Mouse (Mus musculus): ENCODE results near the gene St6galnac6. TPM values are rescaled to one million over a fixed set of nuclear protein-coding genes. Genes with fewer than 3 reads are reported as not detected.

Gene St6galnac6
- polyA plus RNA-seq, 1 experiment: 22.3 TPM

GRCm38 (mm10) chr2:32636617-32637016, 37.1 kb downstream of the St6galnac6 start:
- TF ChIP-seq POLR2A (IDR thresholded peaks at IDR 0.05; ENCODE audit: low read depth, low read length) (no peak), CTCF (IDR thresholded peaks at IDR 0.05; ENCODE audit: extremely low read depth, insufficient read depth, insufficient read length, insufficient replicate concordance) (no peak)
- H3K4me3 ChIP-seq (ENCODE audit: extremely low read depth, insufficient read depth, insufficient read length): no peak overlapping the region
- H3K27ac ChIP-seq (ENCODE audit: insufficient read depth, low read length): no peak overlapping the region
- H3K36me3 ChIP-seq (ENCODE audit: control insufficient read depth, insufficient read depth, low read length): no peaks in the 10 kb centered on the region
- DNase-seq (ENCODE audit: low read depth in 1 of 2, low spot score in 2 of 2): no peak
- WGBS: 93% methylated on average over 7 of the region's 7 CpGs
- H3K27me3 ChIP-seq (ENCODE audit: control insufficient read depth, insufficient read depth, low read length): no peaks in the 10 kb centered on the region
- H3K4me1 ChIP-seq (ENCODE audit: control insufficient read depth, insufficient read depth, insufficient read length): peaks cover 8% of the 10 kb centered on the region

- Histone ChIP-seq H3K36me3 (ENCODE audit: control insufficient read depth, insufficient read depth, low read length) (no peaks in the 10 kb centered on the region), H3K27me3 (ENCODE audit: control insufficient read depth, insufficient read depth, low read length) (no peaks in the 10 kb centered on the region), H3K4me3 (ENCODE audit: extremely low read depth, insufficient read depth, insufficient read length) (no peak overlapping the region), H3K27ac (ENCODE audit: insufficient read depth, low read length) (peak overlapping the region; percentile 60), H3K4me1 (ENCODE audit: control insufficient read depth, insufficient read depth, insufficient read length) (peaks cover 8% of the 10 kb centered on the region)
- TF ChIP-seq POLR2A (IDR thresholded peaks at IDR 0.05; ENCODE audit: low read depth, low read length) (no peak), CTCF (IDR thresholded peaks at IDR 0.05; ENCODE audit: extremely low read depth, insufficient read depth, insufficient read length, insufficient replicate concordance) (no peak)
- 16% methylated on average over 11 of the region's 11 CpGs for WGBS
- peak; percentile 19 to 75 for DNase-seq (ENCODE audit: low read depth in 1 of 2, low spot score in 2 of 2)
Observed at GRCm38 (mm10) chr2:32637778-32638281, 38.3 kb downstream of the St6galnac6 start.

DNA sequence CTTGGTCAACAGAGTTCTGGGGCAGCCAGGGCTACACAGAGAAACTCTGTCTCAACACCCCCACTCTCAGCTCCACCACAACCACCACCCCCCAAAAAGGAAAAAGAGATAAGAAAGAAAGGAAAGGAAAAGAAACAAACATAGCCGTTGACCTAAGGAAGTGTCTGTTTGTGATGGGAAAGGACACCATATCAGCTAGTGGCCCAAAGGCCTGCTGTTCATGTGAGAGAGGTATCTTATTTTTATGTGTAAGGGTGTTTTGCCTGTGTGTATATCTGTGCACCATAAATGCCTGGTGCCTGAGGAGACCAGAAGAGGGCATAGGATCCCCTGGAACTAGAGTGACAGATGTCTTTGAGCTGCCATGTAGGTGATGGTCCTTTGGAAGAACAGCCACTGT, 40.1 kb downstream of the St6galnac6 start:
- Histone ChIP-seq H3K4me3 (ENCODE audit: extremely low read depth, insufficient read depth, insufficient read length) (no peak overlapping the region), H3K4me1 (ENCODE audit: control insufficient read depth, insufficient read depth, insufficient read length) (peaks cover 8% of the 10 kb centered on the region), H3K27me3 (ENCODE audit: control insufficient read depth, insufficient read depth, low read length) (no peaks in the 10 kb centered on the region), H3K27ac (ENCODE audit: insufficient read depth, low read length) (no peak overlapping the region), H3K36me3 (ENCODE audit: control insufficient read depth, insufficient read depth, low read length) (no peaks in the 10 kb centered on the region)
- TF ChIP-seq CTCF (IDR thresholded peaks at IDR 0.05; ENCODE audit: extremely low read depth, insufficient read depth, insufficient read length, insufficient replicate concordance) (no peak), POLR2A (IDR thresholded peaks at IDR 0.05; ENCODE audit: low read depth, low read length) (no peak)
- no peak for DNase-seq (ENCODE audit: low read depth in 1 of 2, low spot score in 2 of 2)
- WGBS: 45% methylated on average over 1 of the region's 1 CpGs

GRCm38 (mm10) chr2:32640550-32641051, 41.1 kb downstream of the St6galnac6 start:
- no peaks in the 10 kb centered on the region for H3K36me3 ChIP-seq (ENCODE audit: control insufficient read depth, insufficient read depth, low read length)
- H3K4me3 ChIP-seq (ENCODE audit: extremely low read depth, insufficient read depth, insufficient read length): no peak overlapping the region

GRCm38 (mm10) chr2:32641810-32642209, 42.3 kb downstream of the St6galnac6 start:
- no peak overlapping the region for H3K4me3 ChIP-seq (ENCODE audit: extremely low read depth, insufficient read depth, insufficient read length)
- no peaks in the 10 kb centered on the region for H3K27me3 ChIP-seq (ENCODE audit: control insufficient read depth, insufficient read depth, low read length)
- 79% methylated on average over 5 of the region's 5 CpGs for WGBS
- no peak for TF ChIP-seq POLR2A (IDR thresholded peaks at IDR 0.05; ENCODE audit: low read depth, low read length)
- no peak for TF ChIP-seq CTCF (IDR thresholded peaks at IDR 0.05; ENCODE audit: extremely low read depth, insufficient read depth, insufficient read length, insufficient replicate concordance)
- no peak overlapping the region for H3K27ac ChIP-seq (ENCODE audit: insufficient read depth, low read length)
- DNase-seq (ENCODE audit: low read depth in 1 of 2, low spot score in 2 of 2): no peak
- no peaks in the 10 kb centered on the region for H3K36me3 ChIP-seq (ENCODE audit: control insufficient read depth, insufficient read depth, low read length)
- peaks cover 14% of the 10 kb centered on the region for H3K4me1 ChIP-seq (ENCODE audit: control insufficient read depth, insufficient read depth, insufficient read length)

More at GRCm38 (mm10) chr2:32640550-32641051, 41.1 kb downstream of the St6galnac6 start:
- H3K4me1 ChIP-seq (ENCODE audit: control insufficient read depth, insufficient read depth, insufficient read length): peaks cover 8% of the 10 kb centered on the region
- peak overlapping the region; percentile 13; the same call in 1 of the 2 replicates for H3K27ac ChIP-seq (ENCODE audit: insufficient read depth, low read length)
- no peak for DNase-seq (ENCODE audit: low read depth in 1 of 2, low spot score in 2 of 2)
- no peak for TF ChIP-seq POLR2A (IDR thresholded peaks at IDR 0.05; ENCODE audit: low read depth, low read length)
- 34% methylated on average over 6 of the region's 6 CpGs for WGBS
- H3K27me3 ChIP-seq (ENCODE audit: control insufficient read depth, insufficient read depth, low read length): no peaks in the 10 kb centered on the region

GRCm38 (mm10) chr2:32642813-32643212, 43.3 kb downstream of the St6galnac6 start:
- no peak overlapping the region for H3K27ac ChIP-seq (ENCODE audit: insufficient read depth, low read length)
- H3K4me3 ChIP-seq (ENCODE audit: extremely low read depth, insufficient read depth, insufficient read length): no peak overlapping the region

DNA sequence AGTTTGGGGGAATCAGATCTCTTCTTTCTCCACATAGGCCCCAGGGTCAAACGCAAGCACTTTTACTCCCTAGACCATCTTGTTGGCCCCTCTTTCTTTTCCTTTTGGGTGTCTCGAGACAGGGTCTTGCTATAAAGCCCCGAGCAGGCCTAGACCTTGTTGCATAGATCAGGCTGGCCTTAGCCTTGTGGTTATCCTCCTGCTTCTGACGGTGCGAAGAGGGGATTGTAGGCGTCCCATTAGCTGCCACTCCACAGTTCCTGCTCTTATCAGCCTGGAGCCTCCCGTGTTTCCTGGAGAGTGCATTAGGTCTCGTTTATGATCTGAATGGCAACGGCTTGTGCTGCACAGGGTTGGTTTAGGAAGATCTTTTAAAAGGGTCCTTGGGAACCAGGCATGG, 44.6 kb downstream of the St6galnac6 start:
- H3K4me1 ChIP-seq (ENCODE audit: control insufficient read depth, insufficient read depth, insufficient read length): peaks cover 7% of the 10 kb centered on the region
- TF ChIP-seq POLR2A (IDR thresholded peaks at IDR 0.05; ENCODE audit: low read depth, low read length) (no peak), CTCF (IDR thresholded peaks at IDR 0.05; ENCODE audit: extremely low read depth, insufficient read depth, insufficient read length, insufficient replicate concordance) (no peak)
- H3K27ac ChIP-seq (ENCODE audit: insufficient read depth, low read length): no peak overlapping the region
- H3K36me3 ChIP-seq (ENCODE audit: control insufficient read depth, insufficient read depth, low read length): no peaks in the 10 kb centered on the region
- WGBS: 81% methylated on average over 9 of the region's 9 CpGs
- no peak for DNase-seq (ENCODE audit: low read depth in 1 of 2, low spot score in 2 of 2)
- H3K27me3 ChIP-seq (ENCODE audit: control insufficient read depth, insufficient read depth, low read length): no peaks in the 10 kb centered on the region
- H3K4me3 ChIP-seq (ENCODE audit: extremely low read depth, insufficient read depth, insufficient read length): no peak overlapping the region

More at GRCm38 (mm10) chr2:32642813-32643212, 43.3 kb downstream of the St6galnac6 start:
- 77% methylated on average over 7 of the region's 7 CpGs for WGBS
- Histone ChIP-seq H3K36me3 (ENCODE audit: control insufficient read depth, insufficient read depth, low read length) (no peaks in the 10 kb centered on the region), H3K27me3 (ENCODE audit: control insufficient read depth, insufficient read depth, low read length) (no peaks in the 10 kb centered on the region), H3K4me1 (ENCODE audit: control insufficient read depth, insufficient read depth, insufficient read length) (peaks cover 11% of the 10 kb centered on the region)
- TF ChIP-seq CTCF (IDR thresholded peaks at IDR 0.05; ENCODE audit: extremely low read depth, insufficient read depth, insufficient read length, insufficient replicate concordance) (no peak), POLR2A (IDR thresholded peaks at IDR 0.05; ENCODE audit: low read depth, low read length) (no peak)
- DNase-seq (ENCODE audit: low read depth in 1 of 2, low spot score in 2 of 2): no peak

All from spleen, adult 2 months (tissue).